Mouse (Mus musculus) forebrain, embryonic 12.5 days (tissue): ENCODE measurements around the gene Ell3. TPM values are rescaled to one million over a fixed set of nuclear protein-coding genes. Genes with fewer than 3 reads are reported as not detected.

ENCODE experiments used
- ATAC-seq: fragments of 200-750 bp; cut with Nextera tagmentation; 2 replicates; pipeline ENCODE4 v1.8.0; 2017; ENCODE audit warnings: moderate TSS enrichment; ENCODE audit not compliant: low FRiP score
- H3K27ac ChIP-seq: fragments of 300-500 bp; sonication (generic); 2 replicates; pipeline ENCODE4 v1.5.1; 2016; ENCODE audit warnings: mild to moderate bottlenecking
- H3K27me3 ChIP-seq: fragments of 300-500 bp; sonication (generic); 2 replicates; pipeline ENCODE4 v1.6.1; 2016; ENCODE audit warnings: mild to moderate bottlenecking
- H3K36me3 ChIP-seq: fragments of 300-500 bp; sonication (generic); replicated peaks from 2 replicates; pipeline ENCODE4 v1.6.1; 2016; ENCODE audit warnings: mild to moderate bottlenecking
- H3K4me1 ChIP-seq: fragments of 300-500 bp; sonication (generic); 2 replicates; pipeline ENCODE4 v1.6.1; 2016
- H3K4me2 ChIP-seq: fragments of 300-500 bp; sonication (generic); 2 replicates; pipeline ENCODE4 v1.6.1; 2016; ENCODE audit warnings: mild to moderate bottlenecking, moderate library complexity
- H3K4me3 ChIP-seq: fragments of 300-500 bp; sonication (generic); replicated peaks from 2 replicates; pipeline ENCODE4 v1.5.1; 2016; ENCODE audit warnings: mild to moderate bottlenecking
- H3K9ac ChIP-seq: fragments of 300-500 bp; sonication (generic); 2 replicates; pipeline ENCODE4 v1.6.1; 2016; ENCODE audit warnings: mild to moderate bottlenecking
- H3K9me3 ChIP-seq: fragments of 300-500 bp; sonication (generic); 2 replicates; pipeline ENCODE4 v1.6.1; 2016
- WGBS: fragments of 180-500 bp; shearing (Covaris S2); methylation state at CpG from one replicate; pipeline ENCODE4 v1.1.7; 2016; 5-methylcytosine and 5-hydroxymethylcytosine counted together
- polyA plus RNA-seq: library from polyadenylated mRNA; unstranded; fragments of >200 nt; fragmentation: Nextera tagmentation; extraction: Ambion mirVana; gene quantifications from 2 replicates; pipeline ENCODE4 v1.2.1, GENCODE M21; 2016

Ell3 gene
- polyA plus RNA-seq, 1 experiment from 2014 or later: 6.9 TPM

DNA sequence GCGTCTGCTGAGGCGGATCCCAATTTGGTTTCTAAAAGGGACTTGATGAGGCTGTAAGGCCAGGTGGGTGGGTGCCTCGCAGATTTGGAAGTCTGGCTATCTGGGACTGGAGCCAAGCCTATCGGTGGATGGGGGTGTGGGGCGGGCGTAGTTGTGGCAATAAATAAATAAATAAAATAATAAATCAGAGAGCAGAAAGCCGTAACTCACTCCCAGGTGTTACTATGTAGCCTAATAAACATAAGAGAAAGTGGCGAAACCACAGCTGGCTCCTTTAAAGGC, 1.1 kb downstream of the Ell3 start:
- Histone ChIP-seq H3K9ac (0 out of 2 replicates have a peak overlapping the region, but pooled peaks have one; percentile 12), H3K9me3 (no peaks in the 10 kb centered on the region), H3K27ac (no peak overlapping the region), H3K27me3 (peaks cover 30% of the 10 kb centered on the region), H3K4me2 (peak overlapping the region; percentile 72), H3K36me3 (peaks cover 22% of the 10 kb centered on the region), H3K4me1 (peaks cover 22% of the 10 kb centered on the region), H3K4me3 (peak overlapping the region; percentile 41; the same call in 1 of the 2 replicates)
- no peak for ATAC-seq
- 21% methylated on average over 8 of the region's 8 CpGs for WGBS

DNA sequence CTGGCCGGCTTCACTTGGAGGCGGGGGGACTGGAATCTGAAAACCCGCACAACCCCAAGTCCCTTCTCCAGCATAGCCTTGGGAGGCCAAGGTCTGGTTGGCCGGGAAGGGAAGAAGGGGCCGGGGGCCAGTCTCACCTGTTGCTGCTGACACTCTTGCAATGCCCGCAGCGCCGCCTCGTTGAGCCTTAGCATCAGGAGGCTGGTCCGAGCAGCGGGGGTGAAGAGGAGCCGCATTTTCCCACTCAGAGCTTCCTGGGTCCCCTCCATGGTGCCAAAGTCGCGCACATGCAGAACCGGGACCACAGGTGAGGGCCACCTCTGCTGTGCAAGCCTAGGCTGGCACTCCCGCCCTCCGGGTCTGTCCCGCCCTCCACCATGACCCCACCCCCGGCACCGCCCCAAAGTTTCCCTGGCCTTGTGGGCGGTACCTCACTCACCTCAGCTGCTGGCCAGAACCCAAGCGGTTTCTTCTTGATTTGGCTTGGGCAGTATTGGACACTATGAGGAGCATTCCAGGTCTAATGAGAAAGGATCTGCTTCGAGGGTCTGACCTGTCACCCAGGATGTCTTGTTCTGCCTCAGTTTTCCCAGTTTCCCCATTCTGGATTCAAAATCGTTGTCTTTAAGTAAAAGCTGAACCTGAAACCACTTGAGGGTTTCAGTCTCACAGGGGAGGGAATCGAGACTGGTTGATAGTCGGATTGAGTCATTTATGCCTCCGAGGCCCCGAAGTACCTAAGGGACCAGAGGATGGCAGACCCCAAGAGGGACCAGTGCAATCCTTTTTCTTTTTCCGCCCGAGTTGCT, 1.6 kb downstream of the Ell3 start:
- Histone ChIP-seq H3K4me2 (peak overlapping the region; percentile 72), H3K4me3 (peak overlapping the region; percentile 41), H3K9ac (peak overlapping the region; percentile 46), H3K9me3 (no peaks in the 10 kb centered on the region), H3K27me3 (peaks cover 30% of the 10 kb centered on the region), H3K36me3 (peaks cover 27% of the 10 kb centered on the region), H3K27ac (no peak overlapping the region), H3K4me1 (peaks cover 19% of the 10 kb centered on the region)
- 2% methylated on average over 30 of the region's 30 CpGs for WGBS
- ATAC-seq: peak; percentile 72

DNA sequence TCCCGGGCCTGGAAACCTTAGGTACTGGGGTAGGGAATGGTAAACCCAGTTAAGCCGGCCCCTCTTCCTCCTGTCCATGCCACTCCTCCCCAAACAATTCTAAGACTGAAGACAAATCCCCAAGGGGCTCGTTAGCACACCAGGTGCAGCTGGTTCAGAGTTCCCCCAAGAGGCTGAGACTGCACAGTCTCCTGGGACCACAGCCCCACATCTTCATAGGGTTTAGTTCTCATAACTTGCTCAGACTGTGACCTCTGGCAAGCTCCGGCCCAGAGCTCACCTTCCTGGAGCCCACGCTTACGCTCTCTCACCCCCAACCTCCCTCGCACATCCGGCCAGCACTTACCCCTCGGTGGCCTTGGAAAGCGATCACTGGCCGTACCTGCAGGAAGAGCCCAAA, 2.3 kb downstream of the Ell3 start:
- WGBS: 10% methylated on average over 11 of the region's 11 CpGs
- Histone ChIP-seq H3K4me2 (peak overlapping the region; percentile 72), H3K4me1 (peaks cover 19% of the 10 kb centered on the region), H3K27ac (no peak overlapping the region), H3K27me3 (peaks cover 30% of the 10 kb centered on the region), H3K9me3 (no peaks in the 10 kb centered on the region), H3K4me3 (peak overlapping the region; percentile 41), H3K36me3 (peaks cover 34% of the 10 kb centered on the region), H3K9ac (peak overlapping the region; percentile 46)
- 0 out of 2 replicates have a peak, but pooled peaks have one; percentile 13 for ATAC-seq

DNA sequence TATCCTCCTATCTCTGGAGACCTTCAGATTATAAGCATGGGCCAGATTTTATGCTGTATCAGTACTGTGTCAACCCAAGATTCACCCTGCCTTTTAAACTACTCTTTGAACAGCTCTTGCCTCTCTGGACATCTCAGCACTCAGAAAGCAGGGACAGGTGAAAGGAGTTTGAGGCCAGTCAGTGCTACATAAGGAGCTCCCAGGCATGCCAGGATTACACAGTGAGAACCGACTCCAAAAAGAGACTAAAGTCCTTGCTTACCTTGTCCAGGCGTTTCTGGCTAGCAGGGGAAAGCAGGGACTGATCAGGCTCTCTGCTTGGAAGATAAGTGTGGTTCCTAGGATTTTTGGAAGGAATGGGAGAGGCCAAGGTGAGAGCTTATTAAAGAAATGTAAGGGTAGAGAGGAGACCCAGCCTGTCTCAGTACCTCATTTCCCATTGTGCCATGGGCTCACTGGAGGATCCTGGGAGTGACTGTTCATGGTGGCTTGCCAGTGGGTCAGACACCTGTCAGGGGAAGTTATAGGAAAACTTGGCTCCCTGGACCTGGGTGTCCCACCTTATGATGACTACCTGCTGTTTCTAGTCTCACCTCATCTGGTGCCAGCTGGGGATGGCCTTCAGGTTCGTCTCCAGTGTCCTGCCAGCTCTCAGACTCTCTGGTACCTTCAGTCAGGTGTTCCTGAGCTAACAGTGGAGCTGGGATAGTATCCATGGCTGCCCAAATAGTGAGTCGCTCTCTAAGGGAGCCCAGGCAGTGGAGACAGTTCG, 3.1 kb downstream of the Ell3 start:
- 57% methylated on average over 5 of the region's 5 CpGs for WGBS
- peaks cover 39% of the 10 kb centered on the region for H3K36me3 ChIP-seq
- no peak overlapping the region for H3K4me3 ChIP-seq
- no peak for ATAC-seq
- no peak overlapping the region for H3K9ac ChIP-seq
- no peaks in the 10 kb centered on the region for H3K9me3 ChIP-seq
- H3K27me3 ChIP-seq: peaks cover 30% of the 10 kb centered on the region
- no peak overlapping the region for H3K4me2 ChIP-seq
- no peak overlapping the region for H3K27ac ChIP-seq
- peaks cover 19% of the 10 kb centered on the region for H3K4me1 ChIP-seq

DNA sequence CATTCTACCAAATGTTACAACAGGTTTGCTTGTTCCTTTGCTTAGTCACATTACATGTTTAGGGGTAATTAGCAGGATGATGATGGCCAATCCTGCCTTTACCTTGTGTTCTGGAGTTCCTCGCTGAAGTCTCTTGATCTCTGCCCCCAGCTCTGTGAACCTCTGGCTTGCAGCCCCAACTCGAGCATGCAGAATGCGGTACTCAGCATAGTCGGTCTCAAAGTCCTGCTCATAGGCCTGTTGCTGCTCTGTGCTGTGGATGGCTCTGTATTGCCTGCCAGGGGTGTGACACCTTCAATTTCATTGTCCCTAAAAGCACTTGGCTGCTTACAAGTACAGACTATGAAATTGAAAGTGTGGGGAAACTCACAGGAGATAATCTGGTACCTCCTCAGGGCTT, 4.3 kb downstream of the Ell3 start:
- no peak for ATAC-seq
- H3K27me3 ChIP-seq: peaks cover 30% of the 10 kb centered on the region
- no peak overlapping the region for H3K27ac ChIP-seq
- H3K4me1 ChIP-seq: peaks cover 19% of the 10 kb centered on the region
- no peaks in the 10 kb centered on the region for H3K9me3 ChIP-seq
- H3K36me3 ChIP-seq: peaks cover 52% of the 10 kb centered on the region
- no peak overlapping the region for H3K9ac ChIP-seq
- 76% methylated on average over 4 of the region's 4 CpGs for WGBS
- H3K4me3 ChIP-seq: no peak overlapping the region
- H3K4me2 ChIP-seq: no peak overlapping the region

DNA sequence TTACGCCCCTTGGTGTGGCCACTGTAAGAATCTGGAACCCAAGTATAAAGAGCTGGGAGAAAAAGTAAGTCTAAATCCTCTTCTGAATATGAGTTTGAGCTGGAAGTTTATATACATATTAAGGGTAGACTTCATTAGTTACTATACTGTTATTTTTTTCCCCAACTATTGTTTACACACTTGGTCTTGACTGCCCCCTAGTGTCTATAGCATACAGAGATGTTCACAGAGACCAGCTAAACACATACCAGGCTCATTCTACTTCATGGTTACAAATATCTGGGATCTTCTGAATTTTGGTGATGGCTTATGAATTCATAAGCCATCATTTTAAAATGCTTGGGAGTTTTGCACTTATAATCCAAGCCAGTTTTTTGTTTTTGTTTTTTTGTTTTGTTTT, 9.2 kb downstream of the Ell3 start:
- Histone ChIP-seq H3K9ac (no peak overlapping the region), H3K4me3 (no peak overlapping the region), H3K9me3 (no peaks in the 10 kb centered on the region), H3K4me1 (no peaks in the 10 kb centered on the region), H3K27me3 (no peaks in the 10 kb centered on the region), H3K36me3 (peaks cover 96% of the 10 kb centered on the region), H3K27ac (no peak overlapping the region), H3K4me2 (no peak overlapping the region)
- ATAC-seq: no peak
- 100% methylated on average over 1 of the region's 1 CpGs for WGBS

DNA sequence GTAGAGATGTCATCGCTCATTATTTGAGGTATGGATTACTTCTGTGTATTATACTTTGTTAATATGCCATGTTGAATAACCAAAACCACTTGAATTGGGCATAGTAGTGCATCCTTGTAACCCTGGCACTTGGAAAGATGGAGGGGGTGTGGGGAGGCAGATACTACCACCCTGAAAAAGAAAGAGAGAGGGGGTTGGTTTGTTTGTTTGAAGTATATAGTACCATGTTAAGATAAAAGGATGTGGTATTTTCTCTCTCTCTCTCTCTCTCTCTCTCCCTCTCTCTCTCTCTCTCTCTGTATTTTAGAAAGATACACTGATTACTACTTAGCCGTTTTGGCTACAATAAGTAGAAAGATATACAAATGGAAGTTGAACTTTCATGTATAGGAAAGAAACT, 18.2 kb downstream of the Ell3 start:
- WGBS: 95% methylated on average over 2 of the region's 2 CpGs
- peaks cover 81% of the 10 kb centered on the region for H3K36me3 ChIP-seq
- ATAC-seq: no peak

DNA sequence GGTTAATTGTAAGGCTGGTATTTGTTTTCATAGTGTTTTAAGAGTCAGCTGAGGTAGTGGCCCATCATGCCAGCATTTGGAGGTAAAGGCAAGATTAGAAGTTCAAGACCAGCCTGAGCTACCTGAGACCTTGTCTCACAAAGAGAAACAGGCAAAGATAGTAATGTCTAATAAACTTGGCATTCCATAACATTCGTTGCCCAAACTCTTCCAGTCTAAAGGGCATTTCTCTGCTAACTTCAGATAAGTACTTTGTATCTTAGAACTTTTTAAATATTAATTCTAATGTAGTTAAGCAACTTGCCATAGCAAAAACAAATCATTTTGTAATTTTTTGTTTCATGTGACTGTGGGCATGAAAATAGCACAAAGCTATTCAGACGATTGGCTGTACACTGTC, 20.9 kb downstream of the Ell3 start:
- Histone ChIP-seq H3K27me3 (no peaks in the 10 kb centered on the region), H3K36me3 (peaks cover 74% of the 10 kb centered on the region), H3K4me3 (no peak overlapping the region), H3K9me3 (no peaks in the 10 kb centered on the region), H3K4me2 (no peak overlapping the region), H3K27ac (no peak overlapping the region), H3K4me1 (no peaks in the 10 kb centered on the region), H3K9ac (no peak overlapping the region)
- 97% methylated on average over 2 of the region's 2 CpGs for WGBS
- ATAC-seq: no peak

More for the DNA sequence above, 18.2 kb downstream of the Ell3 start:
- H3K4me1 ChIP-seq: no peaks in the 10 kb centered on the region
- no peaks in the 10 kb centered on the region for H3K27me3 ChIP-seq
- H3K27ac ChIP-seq: no peak overlapping the region
- H3K4me3 ChIP-seq: no peak overlapping the region
- no peak overlapping the region for H3K4me2 ChIP-seq
- H3K9me3 ChIP-seq: no peaks in the 10 kb centered on the region
- no peak overlapping the region for H3K9ac ChIP-seq

DNA sequence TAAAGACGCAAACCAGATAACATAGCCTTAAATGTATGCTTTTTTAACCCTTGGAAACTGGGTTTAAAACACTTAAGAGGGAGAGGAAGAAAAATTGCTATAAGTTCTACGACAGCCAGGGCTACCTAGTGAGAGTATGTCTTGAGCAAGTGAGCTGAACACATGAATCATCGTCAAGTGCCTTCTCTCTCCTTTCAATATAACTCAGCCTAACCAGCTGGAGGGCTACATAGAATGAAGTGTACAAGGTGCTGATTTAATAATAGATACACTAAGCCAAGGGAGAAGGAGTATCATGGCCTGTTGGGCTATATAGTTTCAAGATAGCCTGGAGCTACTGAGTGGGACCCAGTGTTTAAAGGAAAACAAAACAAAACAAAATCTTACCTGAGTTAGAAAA, 25.6 kb downstream of the Ell3 start:
- Histone ChIP-seq H3K27me3 (no peaks in the 10 kb centered on the region), H3K4me3 (no peak overlapping the region), H3K9me3 (no peaks in the 10 kb centered on the region), H3K36me3 (peaks cover 57% of the 10 kb centered on the region), H3K4me2 (no peak overlapping the region), H3K27ac (no peak overlapping the region), H3K9ac (no peak overlapping the region), H3K4me1 (peaks cover 26% of the 10 kb centered on the region)
- no peak for ATAC-seq
- WGBS: 93% methylated on average over 3 of the region's 3 CpGs

DNA sequence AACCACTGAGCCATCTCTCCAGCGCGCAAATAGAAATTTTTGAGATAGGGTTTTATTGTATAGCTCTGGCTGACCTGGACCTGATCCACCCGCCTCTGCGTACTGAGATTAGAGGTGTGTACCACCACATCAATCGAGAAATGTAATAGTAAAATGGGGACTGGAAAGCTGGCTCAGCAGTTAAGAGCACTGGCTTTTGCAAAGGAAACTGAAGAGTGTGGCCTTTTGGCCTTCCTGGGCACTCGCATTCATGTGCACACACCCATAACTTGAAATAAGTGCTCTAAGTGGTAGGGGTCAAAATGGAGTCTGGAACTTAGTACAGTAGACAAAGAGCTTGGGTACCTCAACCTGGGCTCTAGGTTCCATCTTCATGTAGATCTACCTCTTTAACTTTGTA, 27.7 kb downstream of the Ell3 start:
- Histone ChIP-seq H3K27ac (no peak overlapping the region), H3K4me1 (peaks cover 32% of the 10 kb centered on the region), H3K9ac (peak overlapping the region; percentile 29; the same call in 1 of the 2 replicates), H3K4me2 (peak overlapping the region; percentile 67; the same call in 1 of the 2 replicates), H3K4me3 (no peak overlapping the region), H3K9me3 (no peaks in the 10 kb centered on the region), H3K36me3 (peaks cover 38% of the 10 kb centered on the region), H3K27me3 (no peaks in the 10 kb centered on the region)
- WGBS: 95% methylated on average over 6 of the region's 6 CpGs
- no peak for ATAC-seq

DNA sequence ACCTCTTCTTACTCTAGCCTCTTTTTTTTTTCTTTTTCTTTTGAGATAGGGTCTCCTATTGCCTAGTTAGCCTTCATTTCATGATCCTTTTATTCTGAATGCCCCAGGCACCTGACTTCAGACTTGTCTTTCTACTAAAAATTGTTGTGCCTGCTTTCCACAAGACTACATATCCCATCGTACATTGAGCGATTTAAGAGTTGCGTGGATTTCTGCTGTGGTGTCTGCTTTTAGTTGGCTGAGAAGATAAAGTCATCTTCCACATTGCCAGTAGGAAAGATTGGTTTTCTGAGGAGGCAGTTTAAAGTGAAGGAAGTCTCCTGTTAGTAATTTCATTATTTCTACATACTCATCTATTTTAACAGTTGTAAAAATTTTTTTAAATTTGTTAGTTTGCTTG, 28.5 kb downstream of the Ell3 start:
- no peak for ATAC-seq
- peaks cover 35% of the 10 kb centered on the region for H3K36me3 ChIP-seq
- peak overlapping the region; percentile 100; the same call in 1 of the 2 replicates for H3K9ac ChIP-seq
- no peaks in the 10 kb centered on the region for H3K27me3 ChIP-seq
- peak overlapping the region; percentile 98 for H3K4me3 ChIP-seq
- H3K4me1 ChIP-seq: peaks cover 32% of the 10 kb centered on the region
- 90% methylated on average over 3 of the region's 3 CpGs for WGBS
- peak overlapping the region; percentile 67 for H3K4me2 ChIP-seq
- H3K27ac ChIP-seq: no peak overlapping the region
- no peaks in the 10 kb centered on the region for H3K9me3 ChIP-seq

DNA sequence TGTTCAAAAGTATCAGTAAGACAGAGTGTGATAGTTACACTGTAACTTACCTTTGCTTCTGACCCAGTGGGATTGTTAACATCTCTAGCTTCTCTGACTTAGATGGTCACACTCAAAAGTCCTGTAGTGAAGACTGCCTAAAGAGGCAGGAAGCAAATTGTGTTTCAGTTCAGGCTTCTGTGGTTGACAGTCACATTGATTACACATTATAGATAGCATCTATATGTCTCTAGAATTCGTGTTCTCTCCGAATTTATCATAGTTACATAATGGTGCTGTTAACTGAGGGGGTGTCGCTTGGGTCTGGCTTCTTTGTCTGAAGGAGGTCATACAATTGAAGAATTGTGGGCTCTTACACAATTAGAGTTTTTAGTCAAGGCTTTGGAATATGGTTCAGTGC, 29.0 kb downstream of the Ell3 start:
- Histone ChIP-seq H3K4me2 (peak overlapping the region; percentile 67), H3K36me3 (peaks cover 33% of the 10 kb centered on the region), H3K27ac (no peak overlapping the region), H3K4me3 (peak overlapping the region; percentile 98), H3K9ac (peak overlapping the region; percentile 100), H3K27me3 (no peaks in the 10 kb centered on the region), H3K4me1 (peaks cover 32% of the 10 kb centered on the region), H3K9me3 (no peaks in the 10 kb centered on the region)
- 61% methylated on average over 3 of the region's 3 CpGs for WGBS
- no peak for ATAC-seq
